24 mouse cellular contexts compared by ENCODE assay signal in genomic region chr10:85465516-85466408, GRCm38 (mm10).
DNase-seq lines count a peak whose midpoint lies in the region; ATAC-seq lines count a peak whose summit lies in the region.
"Had no signal": no experiment of that assay in that cellular context is flagged by ENCODE, and none has a peak within 500 bp of the region (broad histone marks: within the 10 kb centered on the region; RNA-seq: fewer than 3 reads in every experiment).

No protein-coding gene starts in this region.

- H3K4me1 ChIP-seq in hindbrain, embryonic 12.5 days = peaks cover 38% of the 10 kb centered on the region
- H3K4me1 ChIP-seq in hindbrain, embryonic 10.5 days (replicated peaks) = peaks cover 37% of the 10 kb centered on the region
- H3K4me1 ChIP-seq in neural tube, embryonic 13.5 days (replicated peaks) = peaks cover 51% of the 10 kb centered on the region
- H3K4me1 ChIP-seq: liver, embryonic 15.5 days; lung, embryonic 15.5 days; megakaryocyte, embryonic 14.5 days had no signal

- H3K4me2 ChIP-seq in hindbrain, embryonic 12.5 days (replicated peaks) = no peak overlapping the region
- no peak overlapping the region for H3K4me2 ChIP-seq in neural tube, embryonic 13.5 days
- H3K4me2 ChIP-seq: liver, embryonic 15.5 days; lung, embryonic 15.5 days had no signal

- no peak for ATAC-seq in cerebellum, adult (ENCODE audit: insufficient number of reproducible peaks, low FRiP score, low TSS enrichment)
- ATAC-seq in hindbrain, embryonic 12.5 days (ENCODE audit: low FRiP score) = 0 out of 2 replicates have a peak, but pooled peaks have one; percentile 10
- ATAC-seq in neural tube, embryonic 13.5 days (ENCODE audit: low read depth) = peak; percentile 20; the same call in 1 of the 2 replicates
- ATAC-seq: CD4-positive, CD25-positive, alpha-beta regulatory T cell, adult 4 months; inflammation-experienced regulatory T-cells, adult 6 months had no signal

- no peaks in the 10 kb centered on the region for H3K9me3 ChIP-seq in hindbrain, embryonic 12.5 days (replicated peaks)
- H3K9me3 ChIP-seq in hindbrain, embryonic 10.5 days = no peaks in the 10 kb centered on the region
- 0 out of 2 replicates have a peak, but pooled peaks cover 1% of the 10 kb centered on the region for H3K9me3 ChIP-seq in neural tube, embryonic 13.5 days
- H3K9me3 ChIP-seq: limb, embryonic 10.5 days; liver, embryonic 15.5 days; lung, embryonic 15.5 days; megakaryocyte, embryonic 14.5 days had no signal

- peak overlapping the region; percentile 40; the same call in 1 of the 2 replicates for H3K27ac ChIP-seq in hindbrain, embryonic 12.5 days
- H3K27ac ChIP-seq in hindbrain, embryonic 10.5 days = no peak overlapping the region
- peak overlapping the region; percentile 23; the same call in 1 of the 2 replicates for H3K27ac ChIP-seq in neural tube, embryonic 13.5 days (replicated peaks)
- H3K27ac ChIP-seq: heart, adult 2 months; left cerebral cortex, adult 2 months; limb, embryonic 10.5 days; liver, embryonic 15.5 days; lung, embryonic 15.5 days had no signal

- peak; percentile 68 to 70 for DNase-seq in cerebellum, postnatal 14 days
- DNase-seq in hindbrain, embryonic 10.5 days (ENCODE audit: low spot score) = no peak
- no peak for DNase-seq in neural tube, embryonic 10.5 days (ENCODE audit: extremely low spot score, low spot score)
- no peak for DNase-seq in adrenal gland, postnatal 10 days
- DNase-seq: adrenal gland, postnatal 36 days; cerebellum, adult 2 months; gastrocnemius, postnatal 25 days; heart, adult 2 months; kidney, adult 18-20 months; layer of hippocampus, adult 9-11 months; liver; lung, postnatal 36 days; retina, postnatal 1 day; thymus, postnatal 14 days had no signal

- no peak overlapping the region for H3K9ac ChIP-seq in hindbrain, embryonic 12.5 days
- H3K9ac ChIP-seq in neural tube, embryonic 13.5 days = no peak overlapping the region
- H3K9ac ChIP-seq: liver, embryonic 15.5 days; lung, embryonic 15.5 days had no signal

- no peaks in the 10 kb centered on the region for H3K27me3 ChIP-seq in hindbrain, embryonic 12.5 days
- H3K27me3 ChIP-seq in hindbrain, embryonic 10.5 days (ENCODE audit: insufficient read depth, poor library complexity, severe bottlenecking) = no peaks in the 10 kb centered on the region
- H3K27me3 ChIP-seq in neural tube, embryonic 13.5 days = no peaks in the 10 kb centered on the region
- H3K27me3 ChIP-seq: liver, embryonic 15.5 days; lung, embryonic 15.5 days had no signal

- no peak overlapping the region for H3K4me3 ChIP-seq in hindbrain, embryonic 12.5 days
- no peak overlapping the region for H3K4me3 ChIP-seq in hindbrain, embryonic 10.5 days
- no peak overlapping the region for H3K4me3 ChIP-seq in neural tube, embryonic 13.5 days
- H3K4me3 ChIP-seq: heart, adult 2 months; left cerebral cortex, adult 2 months; limb, embryonic 10.5 days; liver, embryonic 15.5 days; lung, embryonic 15.5 days; megakaryocyte, embryonic 14.5 days had no signal

- WGBS in hindbrain, embryonic 12.5 days = 78% methylated on average over 13 of the region's 13 CpGs
- WGBS in hindbrain, embryonic 10.5 days = 85% methylated on average over 13 of the region's 13 CpGs
- WGBS in neural tube, embryonic 13.5 days = 73% methylated on average over 13 of the region's 13 CpGs

- no peaks in the 10 kb centered on the region for H3K36me3 ChIP-seq in hindbrain, embryonic 12.5 days
- no peaks in the 10 kb centered on the region for H3K36me3 ChIP-seq in hindbrain, embryonic 10.5 days
- H3K36me3 ChIP-seq in neural tube, embryonic 13.5 days = no peaks in the 10 kb centered on the region
- H3K36me3 ChIP-seq: limb, embryonic 10.5 days; liver, embryonic 15.5 days; lung, embryonic 15.5 days had no signal

Comparison
In these comparisons a context has a peak if more than half of its experiments do, and no peak if none do; other contexts are left out.
1. DNase-seq: peak in cerebellum, postnatal 14 days (2 of 2); none in hindbrain, embryonic 10.5 days (single experiment), neural tube, embryonic 10.5 days (single experiment) and adrenal gland, postnatal 10 days (single experiment).